Mouse (Mus musculus): ENCODE results near the gene Stk26.

The Stk26 gene

GRCm38 (mm10) chrX:50926893-50927545 is 86.2 kb downstream of the Stk26 start:
- no peak for DNase-seq

- no peak for DNase-seq
These were observed 89.5 kb downstream of the Stk26 start for GRCm38 (mm10) chrX:50930309-50930708.

- DNase-seq, result no peak
These were observed 96.3 kb downstream of the Stk26 start for GRCm38 (mm10) chrX:50937117-50937516.

- no peak for DNase-seq
These were observed 101.8 kb downstream of the Stk26 start, which contains the start of gene Frmd7 for GRCm38 (mm10) chrX:50942610-50943009. Frmd7 (minus strand) TSS chrX:50942710.
